Mouse (Mus musculus) liver, embryonic 16.5 days (tissue): ENCODE data around the gene Fnip1. TPM values are rescaled to one million over a fixed set of nuclear protein-coding genes. Genes with fewer than 3 reads are reported as not detected.
A peak's percentile ranks its signal among the peaks of the same experiment; 100 is the strongest.

Experiments used
- ATAC-seq: fragments of 200-750 bp; cut with Nextera tagmentation; 2 replicates; pipeline ENCODE4 v1.8.0; 2017; ENCODE audit warnings: low read depth, mild to moderate bottlenecking, moderate number of reproducible peaks, moderate library complexity
- H3K27ac ChIP-seq: fragments of 300-500 bp; sonication (generic); 2 replicates; pipeline ENCODE4 v1.5.1; 2014; ENCODE audit warnings: mild to moderate bottlenecking, low read length
- H3K27me3 ChIP-seq: fragments of 300-500 bp; sonication (generic); 2 replicates; pipeline ENCODE4 v1.6.1; 2014; ENCODE audit warnings: low read depth, low read length, mixed read lengths; ENCODE audit not compliant: control insufficient read depth, insufficient read depth
- H3K36me3 ChIP-seq: fragments of 300-500 bp; sonication (generic); 2 replicates; pipeline ENCODE4 v1.6.1; 2014; ENCODE audit warnings: mild to moderate bottlenecking; ENCODE audit not compliant: control insufficient read depth, insufficient read depth
- H3K4me1 ChIP-seq: fragments of 300-500 bp; sonication (generic); 2 replicates; pipeline ENCODE4 v1.6.1; 2014; ENCODE audit warnings: low read depth, low read length, mixed read lengths; ENCODE audit not compliant: control insufficient read depth
- H3K4me2 ChIP-seq: fragments of 300-500 bp; sonication (generic); 2 replicates; pipeline ENCODE4 v1.6.1; 2014; ENCODE audit warnings: low read depth, low read length, mixed read lengths
- H3K4me3 ChIP-seq: fragments of 300-500 bp; sonication (generic); 2 replicates; pipeline ENCODE4 v1.5.1; 2014; ENCODE audit warnings: low read depth, mild to moderate bottlenecking, low read length
- H3K9ac ChIP-seq: fragments of 300-500 bp; sonication (generic); 2 replicates; pipeline ENCODE4 v1.6.1; 2014; ENCODE audit warnings: low read depth, low read length
- H3K9me3 ChIP-seq: fragments of 300-500 bp; sonication (generic); replicated peaks from 2 replicates; pipeline ENCODE4 v1.6.1; 2016; ENCODE audit warnings: low read length; ENCODE audit not compliant: control insufficient read depth
- WGBS: fragments of 180-500 bp; shearing (Covaris S2); extraction: QIAGEN DNeasy Blood & Tissue Kit; methylation state at CpG from one replicate; pipeline ENCODE4 v1.1.7; 2014; ENCODE audit not compliant: insufficient replicate concordance; 5-methylcytosine and 5-hydroxymethylcytosine counted together
- polyA plus RNA-seq: library from polyadenylated mRNA; unstranded; fragments of >200 nt; fragmentation: Nextera tagmentation; extraction: Ambion mirVana; gene quantifications from 2 replicates; pipeline ENCODE4 v1.2.1, GENCODE M21; 2015

Gene Fnip1
- polyA plus RNA-seq, 1 experiment from 2014 or later: 5.3 TPM

DNA sequence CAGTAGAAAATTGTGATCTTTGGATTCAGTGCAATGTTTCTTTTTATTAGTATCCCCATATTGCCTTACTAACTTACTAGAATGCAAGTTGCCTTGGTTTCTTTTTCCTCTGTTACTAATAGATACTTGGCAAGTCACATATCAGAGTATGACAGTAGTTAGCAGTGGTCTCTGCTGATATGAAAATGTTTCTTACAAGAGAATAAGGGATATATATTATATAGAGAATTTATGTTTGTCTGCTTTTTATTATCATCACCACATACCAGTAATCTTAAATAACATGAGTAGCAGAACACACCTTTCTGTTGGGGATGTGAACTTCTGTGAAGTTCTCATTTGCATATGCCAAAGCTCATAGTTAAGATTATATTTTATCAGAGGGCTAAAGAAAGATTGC lies 104.4 kb downstream of the Fnip1 start:
- peaks cover 3% of the 10 kb centered on the region for H3K4me1 ChIP-seq
- no peaks in the 10 kb centered on the region for H3K9me3 ChIP-seq
- no peak overlapping the region for H3K4me3 ChIP-seq
- H3K36me3 ChIP-seq: no peaks in the 10 kb centered on the region
- peak; percentile 80 for ATAC-seq
- H3K27me3 ChIP-seq: no peaks in the 10 kb centered on the region
- no peak overlapping the region for H3K9ac ChIP-seq
- peak overlapping the region; percentile 30; the same call in 1 of the 2 replicates for H3K4me2 ChIP-seq
- no peak overlapping the region for H3K27ac ChIP-seq

DNA sequence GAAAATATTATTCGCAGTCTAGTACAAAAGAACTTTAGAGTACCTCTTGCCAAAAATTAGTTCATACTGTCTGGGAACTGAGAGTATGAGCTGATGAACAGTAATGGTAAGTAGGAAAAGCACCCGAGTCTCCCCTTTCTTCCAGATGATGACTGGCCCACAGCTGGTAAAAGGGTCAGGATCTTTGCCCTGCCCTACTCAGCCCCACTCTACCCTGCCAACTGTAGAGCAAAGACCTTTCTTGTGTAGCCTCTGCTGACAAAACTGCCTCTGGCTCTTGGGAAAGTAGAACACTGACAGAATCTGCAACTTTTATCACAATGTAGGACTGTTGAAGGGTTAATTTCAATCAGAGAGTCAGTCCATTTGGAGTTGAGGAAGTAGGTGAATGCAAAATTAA lies 117.0 kb downstream of the Fnip1 start:
- Histone ChIP-seq H3K4me1 (no peaks in the 10 kb centered on the region; the same call in 1 of the 2 replicates), H3K9ac (no peak overlapping the region), H3K4me2 (no peak overlapping the region), H3K27ac (no peak overlapping the region), H3K36me3 (no peaks in the 10 kb centered on the region), H3K9me3 (no peaks in the 10 kb centered on the region), H3K4me3 (no peak overlapping the region), H3K27me3 (no peaks in the 10 kb centered on the region)
- no peak for ATAC-seq
- WGBS: 85% methylated on average over 2 of the region's 2 CpGs

DNA sequence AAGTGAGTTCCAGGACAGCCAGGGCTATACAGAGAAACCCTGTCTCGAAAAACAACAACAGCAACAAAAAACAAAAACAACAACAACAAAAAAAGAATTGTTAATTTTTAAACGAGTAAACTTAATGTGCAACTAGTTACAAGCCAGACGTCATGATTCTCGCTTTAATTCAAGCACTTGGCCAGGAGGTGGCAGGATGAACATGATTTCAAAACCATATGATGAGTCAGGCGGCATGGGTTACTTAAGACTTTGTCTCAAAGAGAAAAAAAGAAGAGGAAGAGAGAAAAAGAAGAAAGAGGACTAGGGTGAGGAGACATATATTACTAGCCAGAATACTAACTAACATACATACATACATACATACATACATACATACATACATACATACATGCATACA lies 124.8 kb downstream of the Fnip1 start:
- Histone ChIP-seq H3K4me1 (no peaks in the 10 kb centered on the region), H3K36me3 (no peaks in the 10 kb centered on the region), H3K9ac (no peak overlapping the region), H3K27me3 (no peaks in the 10 kb centered on the region), H3K27ac (no peak overlapping the region), H3K9me3 (no peaks in the 10 kb centered on the region), H3K4me3 (no peak overlapping the region), H3K4me2 (no peak overlapping the region)
- no peak for ATAC-seq
- WGBS: 66% methylated on average over 5 of the region's 5 CpGs

Other genes with a start within 250 kb of the Fnip1 start
- gene Csf2, start 188.5 kb upstream of the Fnip1 start, polyA plus RNA-seq: not detected in 2 replicates
- gene Il3, start 170.9 kb upstream of the Fnip1 start, polyA plus RNA-seq: not detected in 2 replicates
- 0.42 and 0.84 TPM in 2 replicates for gene Acsl6, start 134.4 kb upstream of the Fnip1 start, polyA plus RNA-seq
- gene Meikin, start 67.5 kb upstream of the Fnip1 start, polyA plus RNA-seq: not detected in 2 replicates
- 18.8 and 20.1 TPM in 2 replicates for gene Rapgef6, start 84.6 kb downstream of the Fnip1 start, polyA plus RNA-seq